Mouse (Mus musculus): Measurements from ENCODE around the gene Slc32a1. TPM values are rescaled to one million over a fixed set of nuclear protein-coding genes. Genes with fewer than 3 reads are reported as not detected.

The Slc32a1 gene
- polyA plus RNA-seq, 1 experiment: not detected

GRCm38 (mm10) chr2:158625231-158625630 is 14.7 kb downstream of the Slc32a1 start:
- Histone ChIP-seq H3K4me1 (ENCODE audit: control insufficient read depth, insufficient read depth, insufficient read length, low read length) (no peaks in the 10 kb centered on the region), H3K27ac (replicated peaks; ENCODE audit: low read depth, low read length) (peak overlapping the region; percentile 81; the same call in 1 of the 2 replicates), H3K4me3 (ENCODE audit: insufficient read depth, low read depth, low read length) (peak overlapping the region; percentile 78)

GRCm38 (mm10) chr2:158625697-158626096 is 15.1 kb downstream of the Slc32a1 start:
- no peak overlapping the region for H3K27ac ChIP-seq (replicated peaks; ENCODE audit: low read depth, low read length)
- peak overlapping the region; percentile 78 for H3K4me3 ChIP-seq (ENCODE audit: insufficient read depth, low read depth, low read length)
- H3K4me1 ChIP-seq (ENCODE audit: control insufficient read depth, insufficient read depth, insufficient read length, low read length): no peaks in the 10 kb centered on the region

GRCm38 (mm10) chr2:158628858-158629257 is 18.3 kb downstream of the Slc32a1 start:
- Histone ChIP-seq H3K4me3 (ENCODE audit: insufficient read depth, low read depth, low read length) (no peak overlapping the region), H3K4me1 (ENCODE audit: control insufficient read depth, insufficient read depth, insufficient read length, low read length) (no peaks in the 10 kb centered on the region), H3K27ac (replicated peaks; ENCODE audit: low read depth, low read length) (no peak overlapping the region)

- no peak overlapping the region for H3K27ac ChIP-seq (replicated peaks; ENCODE audit: low read depth, low read length)
Observed at GRCm38 (mm10) chr2:158629414-158629813, 18.8 kb downstream of the Slc32a1 start.

GRCm38 (mm10) chr2:158631873-158632272 is 21.3 kb downstream of the Slc32a1 start:
- Histone ChIP-seq H3K27ac (replicated peaks; ENCODE audit: low read depth, low read length) (no peak overlapping the region), H3K4me3 (ENCODE audit: insufficient read depth, low read depth, low read length) (no peak overlapping the region), H3K4me1 (ENCODE audit: control insufficient read depth, insufficient read depth, insufficient read length, low read length) (no peaks in the 10 kb centered on the region)

More at GRCm38 (mm10) chr2:158629414-158629813, 18.8 kb downstream of the Slc32a1 start:
- Histone ChIP-seq H3K4me1 (ENCODE audit: control insufficient read depth, insufficient read depth, insufficient read length, low read length) (no peaks in the 10 kb centered on the region), H3K4me3 (ENCODE audit: insufficient read depth, low read depth, low read length) (no peak overlapping the region)

GRCm38 (mm10) chr2:158641869-158642268 is 31.3 kb downstream of the Slc32a1 start:
- 0 out of 2 replicates have a peak, but pooled peaks cover 2% of the 10 kb centered on the region for H3K4me1 ChIP-seq (ENCODE audit: control insufficient read depth, insufficient read depth, insufficient read length, low read length)
- H3K4me3 ChIP-seq (ENCODE audit: insufficient read depth, low read depth, low read length): no peak overlapping the region
- H3K27ac ChIP-seq (replicated peaks; ENCODE audit: low read depth, low read length): no peak overlapping the region

- Histone ChIP-seq H3K4me3 (ENCODE audit: insufficient read depth, low read depth, low read length) (no peak overlapping the region), H3K4me1 (ENCODE audit: control insufficient read depth, insufficient read depth, insufficient read length, low read length) (0 out of 2 replicates have a peak, but pooled peaks cover 2% of the 10 kb centered on the region), H3K27ac (replicated peaks; ENCODE audit: low read depth, low read length) (no peak overlapping the region)
Observed at GRCm38 (mm10) chr2:158642587-158642986, 32.0 kb downstream of the Slc32a1 start.

- Histone ChIP-seq H3K27ac (replicated peaks; ENCODE audit: low read depth, low read length) (no peak overlapping the region), H3K4me3 (ENCODE audit: insufficient read depth, low read depth, low read length) (no peak overlapping the region), H3K4me1 (ENCODE audit: control insufficient read depth, insufficient read depth, insufficient read length, low read length) (0 out of 2 replicates have a peak, but pooled peaks cover 2% of the 10 kb centered on the region)
Observed at GRCm38 (mm10) chr2:158643791-158644190, 33.2 kb downstream of the Slc32a1 start.

- Histone ChIP-seq H3K4me3 (ENCODE audit: insufficient read depth, low read depth, low read length) (no peak overlapping the region), H3K27ac (replicated peaks; ENCODE audit: low read depth, low read length) (no peak overlapping the region), H3K4me1 (ENCODE audit: control insufficient read depth, insufficient read depth, insufficient read length, low read length) (peaks cover 11% of the 10 kb centered on the region; the same call in 1 of the 2 replicates)
Observed at GRCm38 (mm10) chr2:158651159-158651908, 40.8 kb downstream of the Slc32a1 start.

- H3K4me3 ChIP-seq (ENCODE audit: insufficient read depth, low read depth, low read length): no peak overlapping the region
Observed at GRCm38 (mm10) chr2:158652985-158653384, 42.4 kb downstream of the Slc32a1 start.

GRCm38 (mm10) chr2:158654717-158655116 is 44.1 kb downstream of the Slc32a1 start:
- Histone ChIP-seq H3K4me1 (ENCODE audit: control insufficient read depth, insufficient read depth, insufficient read length, low read length) (peaks cover 15% of the 10 kb centered on the region; the same call in 1 of the 2 replicates), H3K4me3 (ENCODE audit: insufficient read depth, low read depth, low read length) (no peak overlapping the region), H3K27ac (replicated peaks; ENCODE audit: low read depth, low read length) (peak overlapping the region; percentile 73; the same call in 1 of the 2 replicates)

More at GRCm38 (mm10) chr2:158652985-158653384, 42.4 kb downstream of the Slc32a1 start:
- Histone ChIP-seq H3K4me1 (ENCODE audit: control insufficient read depth, insufficient read depth, insufficient read length, low read length) (peaks cover 11% of the 10 kb centered on the region; the same call in 1 of the 2 replicates), H3K27ac (replicated peaks; ENCODE audit: low read depth, low read length) (no peak overlapping the region)

GRCm38 (mm10) chr2:158655806-158656205 is 45.2 kb downstream of the Slc32a1 start:
- Histone ChIP-seq H3K4me3 (ENCODE audit: insufficient read depth, low read depth, low read length) (no peak overlapping the region), H3K27ac (replicated peaks; ENCODE audit: low read depth, low read length) (no peak overlapping the region), H3K4me1 (ENCODE audit: control insufficient read depth, insufficient read depth, insufficient read length, low read length) (peaks cover 15% of the 10 kb centered on the region; the same call in 1 of the 2 replicates)

- Histone ChIP-seq H3K27ac (replicated peaks; ENCODE audit: low read depth, low read length) (peak overlapping the region; percentile 33), H3K4me1 (ENCODE audit: control insufficient read depth, insufficient read depth, insufficient read length, low read length) (peaks cover 15% of the 10 kb centered on the region; the same call in 1 of the 2 replicates), H3K4me3 (ENCODE audit: insufficient read depth, low read depth, low read length) (no peak overlapping the region)
Observed at GRCm38 (mm10) chr2:158658822-158659221, 48.3 kb downstream of the Slc32a1 start.

GRCm38 (mm10) chr2:158659346-158659745 is 48.8 kb downstream of the Slc32a1 start:
- peak overlapping the region; percentile 30 for H3K27ac ChIP-seq (replicated peaks; ENCODE audit: low read depth, low read length)
- peaks cover 13% of the 10 kb centered on the region; the same call in 1 of the 2 replicates for H3K4me1 ChIP-seq (ENCODE audit: control insufficient read depth, insufficient read depth, insufficient read length, low read length)
- H3K4me3 ChIP-seq (ENCODE audit: insufficient read depth, low read depth, low read length): no peak overlapping the region

GRCm38 (mm10) chr2:158665098-158665497 is 54.5 kb downstream of the Slc32a1 start, which contains the start of gene Ppp1r16b:
Ppp1r16b (plus strand) TSS chr2:158665398.
- Histone ChIP-seq H3K4me1 (ENCODE audit: control insufficient read depth, insufficient read depth, insufficient read length, low read length) (peaks cover 5% of the 10 kb centered on the region), H3K27ac (replicated peaks; ENCODE audit: low read depth, low read length) (peak within 1 kb of the TSS; percentile 49)

More at GRCm38 (mm10) chr2:158665098-158665497, 54.5 kb downstream of the Slc32a1 start, which contains the start of gene Ppp1r16b:
- H3K4me3 ChIP-seq (ENCODE audit: insufficient read depth, low read depth, low read length): no peak within 1 kb of the TSS
